12 mouse cellular contexts compared by ENCODE assay signal in the genomic region with DNA sequence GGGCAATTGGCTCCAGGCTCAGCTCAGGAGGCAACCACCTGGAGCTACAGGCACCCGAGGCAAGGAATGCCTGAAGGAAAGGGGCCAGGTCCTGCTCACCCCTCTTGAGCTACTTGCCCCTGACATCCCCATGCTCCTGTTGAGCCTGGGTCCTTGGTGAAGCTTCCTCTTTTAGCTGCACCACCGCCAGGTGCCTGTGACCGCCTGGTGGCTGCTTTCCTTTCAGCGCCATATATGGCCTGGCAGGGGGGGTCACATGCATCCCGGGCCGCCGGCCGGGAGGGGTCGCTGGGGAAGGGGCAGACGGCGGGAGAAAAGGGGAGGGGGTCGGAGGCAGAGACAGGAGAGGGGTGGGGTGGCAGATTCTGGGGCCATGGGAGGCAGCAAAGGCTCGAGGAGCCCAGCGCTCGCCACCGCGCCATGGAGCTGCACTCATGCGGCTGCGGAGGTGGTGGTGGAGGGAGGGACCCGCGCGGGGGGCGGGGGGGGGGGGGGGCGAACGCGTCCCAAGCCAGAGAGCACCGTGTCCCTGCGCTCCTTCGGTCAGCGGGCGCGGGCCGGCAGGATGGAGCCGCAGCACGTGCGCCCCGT. TPM values are rescaled to one million over a fixed set of nuclear protein-coding genes. Genes with fewer than 3 reads are reported as not detected.
DNase-seq lines count a peak whose midpoint lies in the region; ATAC-seq lines count a peak whose summit lies in the region.
"Not testable (repeated sequence)": the region's sequence is repeated elsewhere in the genome, so short reads cannot be mapped to it uniquely, and the experiment has no call there.
"Had no signal": no experiment of that assay in that cellular context is flagged by ENCODE, and none has a peak within 500 bp of the region (broad histone marks: within the 10 kb centered on the region; RNA-seq: fewer than 3 reads in every experiment).

A gene (plus strand): TSS at position 541 of the 591 bp plus-strand sequence.

- not testable (repeated sequence) for DNase-seq in ES-E14 (ENCODE audit: low read depth, low spot score); liver, embryonic 11.5 days (ENCODE audit: low spot score)

- 0% methylated on average over 2 of the region's 37 CpGs for WGBS in forebrain, embryonic 12.5 days
- 0% methylated on average over 2 of the region's 37 CpGs for WGBS in heart, embryonic 11.5 days (ENCODE audit: insufficient replicate concordance)
- 0% methylated on average over 7 of the region's 37 CpGs for WGBS in hindbrain, embryonic 13.5 days
- 7% methylated on average over 2 of the region's 37 CpGs for WGBS in kidney, embryonic 16.5 days
- WGBS in liver, embryonic 11.5 days: 6% methylated on average over 2 of the region's 37 CpGs
- 0% methylated on average over 3 of the region's 37 CpGs for WGBS in midbrain, embryonic 15.5 days
- 0% methylated on average over 2 of the region's 37 CpGs for WGBS in stomach, embryonic 14.5 days

- H3K4me3 ChIP-seq in ES-E14 (ENCODE audit: insufficient read depth in 1 of 2, low read depth in 1 of 2, low read length in 2 of 2, poor library complexity in 1 of 2, severe bottlenecking in 1 of 2): peak within 1 kb of the TSS in 1 of 2 experiments; percentile 50; a peak in 1 of 4 replicates
- peak within 1 kb of the TSS; percentile 42 for H3K4me3 ChIP-seq in forebrain, embryonic 12.5 days (replicated peaks)
- H3K4me3 ChIP-seq in heart, embryonic 11.5 days (ENCODE audit: low read depth, low read length): peak within 1 kb of the TSS; percentile 36
- peak within 1 kb of the TSS; percentile 44 for H3K4me3 ChIP-seq in hindbrain, embryonic 13.5 days
- H3K4me3 ChIP-seq in kidney, embryonic 16.5 days (ENCODE audit: low read length): peak within 1 kb of the TSS; percentile 37
- 0 out of 2 replicates have a peak within 1 kb of the TSS, but pooled peaks have one; percentile 17 for H3K4me3 ChIP-seq in liver, embryonic 11.5 days (ENCODE audit: low read depth, low read length)
- peak within 1 kb of the TSS; percentile 45 for H3K4me3 ChIP-seq in midbrain, embryonic 15.5 days
- peak within 1 kb of the TSS; percentile 22; the same call in 1 of the 2 replicates for H3K4me3 ChIP-seq in stomach, embryonic 14.5 days (ENCODE audit: low read depth, low read length)

- not testable (repeated sequence) for H3K9me3 ChIP-seq in ES-E14 (ENCODE audit: control insufficient read depth, insufficient read depth, low read depth, low read length); forebrain, embryonic 12.5 days; heart, embryonic 11.5 days (replicated peaks; ENCODE audit: control insufficient read depth, low read length); hindbrain, embryonic 13.5 days; kidney, embryonic 16.5 days (ENCODE audit: low read length); liver, embryonic 11.5 days (ENCODE audit: control insufficient read depth, low read length); midbrain, embryonic 15.5 days; stomach, embryonic 14.5 days (ENCODE audit: control insufficient read depth, low read depth, low read length)

- ATAC-seq in forebrain, embryonic 12.5 days (ENCODE audit: low FRiP score); heart, embryonic 11.5 days (replicated peaks; ENCODE audit: insufficient number of reproducible peaks, low FRiP score, low TSS enrichment); hindbrain, embryonic 13.5 days (ENCODE audit: low FRiP score); kidney, embryonic 16.5 days (ENCODE audit: low FRiP score, low TSS enrichment); liver, embryonic 11.5 days (replicated peaks; ENCODE audit: low FRiP score); midbrain, embryonic 15.5 days (replicated peaks); stomach, embryonic 14.5 days (ENCODE audit: insufficient number of reproducible peaks, insufficient read depth, low FRiP score, low read depth): not testable (repeated sequence)

- H3K27me3 ChIP-seq in forebrain, embryonic 12.5 days; heart, embryonic 11.5 days (ENCODE audit: control insufficient read depth, insufficient read depth, low read length); hindbrain, embryonic 13.5 days; kidney, embryonic 16.5 days (ENCODE audit: insufficient read depth, low read length); liver, embryonic 11.5 days (replicated peaks; ENCODE audit: control insufficient read depth, insufficient read depth, low read length); midbrain, embryonic 15.5 days (replicated peaks); stomach, embryonic 14.5 days (ENCODE audit: control insufficient read depth, insufficient read depth, low read length): not testable (repeated sequence)

- H3K4me1 ChIP-seq in ES-E14 (ENCODE audit: control insufficient read depth in 2 of 2, insufficient read depth in 2 of 2, low read length in 2 of 2, poor library complexity in 1 of 2); forebrain, embryonic 12.5 days; heart, embryonic 11.5 days (ENCODE audit: control insufficient read depth, insufficient read depth, low read length); hindbrain, embryonic 13.5 days (replicated peaks); kidney, embryonic 16.5 days (ENCODE audit: insufficient read depth, low read length); liver, embryonic 11.5 days (replicated peaks; ENCODE audit: control insufficient read depth, insufficient read depth, low read length); midbrain, embryonic 15.5 days; stomach, embryonic 14.5 days (ENCODE audit: control insufficient read depth, insufficient read depth, low read length): not testable (repeated sequence)

- H3K36me3 ChIP-seq in ES-E14 (ENCODE audit: control insufficient read depth, insufficient read depth, low read length, poor library complexity, severe bottlenecking); forebrain, embryonic 12.5 days (replicated peaks); heart, embryonic 11.5 days (ENCODE audit: control insufficient read depth, insufficient read depth, low read length); hindbrain, embryonic 13.5 days; kidney, embryonic 16.5 days (ENCODE audit: insufficient read depth, low read length); liver, embryonic 11.5 days (ENCODE audit: control insufficient read depth, insufficient read depth, low read length); midbrain, embryonic 15.5 days (replicated peaks); stomach, embryonic 14.5 days (ENCODE audit: control insufficient read depth, insufficient read depth, low read length): not testable (repeated sequence)

- peak within 1 kb of the TSS; percentile 56 for H3K4me2 ChIP-seq in forebrain, embryonic 12.5 days
- peak within 1 kb of the TSS; percentile 50 for H3K4me2 ChIP-seq in heart, embryonic 11.5 days
- H3K4me2 ChIP-seq in hindbrain, embryonic 13.5 days: peak within 1 kb of the TSS; percentile 58
- H3K4me2 ChIP-seq in kidney, embryonic 16.5 days (replicated peaks; ENCODE audit: low read depth, low read length): peak within 1 kb of the TSS; percentile 51
- H3K4me2 ChIP-seq in liver, embryonic 11.5 days: peak within 1 kb of the TSS; percentile 33
- peak within 1 kb of the TSS; percentile 56 for H3K4me2 ChIP-seq in midbrain, embryonic 15.5 days
- peak within 1 kb of the TSS; percentile 37 for H3K4me2 ChIP-seq in stomach, embryonic 14.5 days (replicated peaks; ENCODE audit: low read depth, low read length)

- H3K27ac ChIP-seq in ES-E14 (ENCODE audit: insufficient read depth, low read depth, low read length, poor library complexity, severe bottlenecking); forebrain, embryonic 12.5 days; heart, embryonic 11.5 days (ENCODE audit: low read depth, low read length); hindbrain, embryonic 13.5 days; kidney, embryonic 16.5 days (ENCODE audit: low read length); liver, embryonic 11.5 days (ENCODE audit: low read depth, low read length); stomach, embryonic 14.5 days (ENCODE audit: low read length): not testable (repeated sequence)
- H3K27ac ChIP-seq in midbrain, embryonic 15.5 days: 0 out of 2 replicates have a peak within 1 kb of the TSS, but pooled peaks have one; percentile 38

- peak within 1 kb of the TSS; percentile 59; the same call in 1 of the 2 replicates for H3K9ac ChIP-seq in ES-E14 (ENCODE audit: insufficient read depth, low read depth, low read length, poor library complexity, severe bottlenecking)
- H3K9ac ChIP-seq in forebrain, embryonic 12.5 days: peak within 1 kb of the TSS; percentile 38; the same call in 1 of the 2 replicates
- peak within 1 kb of the TSS; percentile 59; the same call in 1 of the 2 replicates for H3K9ac ChIP-seq in heart, embryonic 11.5 days (ENCODE audit: low read depth, low read length)
- peak within 1 kb of the TSS; percentile 64 for H3K9ac ChIP-seq in hindbrain, embryonic 13.5 days
- not testable (repeated sequence) for H3K9ac ChIP-seq in kidney, embryonic 16.5 days (replicated peaks; ENCODE audit: low read length); liver, embryonic 11.5 days (ENCODE audit: low read depth, low read length); stomach, embryonic 14.5 days (replicated peaks; ENCODE audit: low read depth, low read length)
- peak within 1 kb of the TSS; percentile 46 for H3K9ac ChIP-seq in midbrain, embryonic 15.5 days

- in situ Hi-C loops in ES-E14 (cut with MboI; ENCODE audit: low sequenced_read_pairs in 2 of 2, unreplicated experiment in 2 of 2): not testable (repeated sequence)

RNA-seq across cellular contexts. Expression of the gene that starts here (rescaled TPM):
- 0.31 TPM in 1 of 2 replicates, not detected in the other for total RNA-seq in ES-E14 (2012; rRNA removed)
- 0.65 TPM in 1 of 2 replicates, not detected in the other for polyA plus RNA-seq in forebrain, embryonic 12.5 days (2016; fragmentation: Nextera tagmentation; extraction: Ambion mirVana)
- not detected in 2 replicates for polyA plus RNA-seq in heart, embryonic 11.5 days (2014; fragmentation: Nextera tagmentation; extraction: Ambion mirVana)
- not detected in 2 replicates for polyA plus RNA-seq in hindbrain, embryonic 13.5 days (2015; fragmentation: Nextera tagmentation; extraction: Ambion mirVana)
- polyA plus RNA-seq in kidney, embryonic 16.5 days (2015; fragmentation: Nextera tagmentation; extraction: Ambion mirVana): not detected in 2 replicates
- polyA plus RNA-seq in liver, embryonic 11.5 days (2014; fragmentation: Nextera tagmentation; extraction: Ambion mirVana): not detected in 2 replicates
- 0.19 TPM in 1 of 2 replicates, not detected in the other for polyA plus RNA-seq in midbrain, embryonic 15.5 days (2015; fragmentation: Nextera tagmentation; extraction: Ambion mirVana)
- polyA plus RNA-seq in stomach, embryonic 14.5 days (2014; fragmentation: Nextera tagmentation; extraction: Ambion mirVana): not detected in 2 replicates
- total RNA-seq: adrenal gland, adult 8-10 months; heart, adult 18-20 months; left cerebral cortex, adult 8-10 months had no signal
- polyA plus RNA-seq: liver, embryonic 15.5 days had no signal
